Mouse (Mus musculus) forebrain, embryonic 10.5 days (tissue): Measurements from ENCODE around the gene Zscan26. TPM values are rescaled to one million over a fixed set of nuclear protein-coding genes. Genes with fewer than 3 reads are reported as not detected.
A peak's percentile ranks its signal among the peaks of the same experiment; 100 is the strongest.

Experiments
- DNase-seq: peaks from one replicate; pipeline ENCODE4 v3.0.0-alpha.2; 2017; ENCODE audit warnings: low spot score; ENCODE audit errors: extremely low spot score
- H3K27ac ChIP-seq: fragments of 300-500 bp; sonication (generic); 2 replicates; pipeline ENCODE4 v1.5.1; 2016; ENCODE audit warnings: mild to moderate bottlenecking
- H3K27me3 ChIP-seq: fragments of 300-500 bp; sonication (generic); 2 replicates; pipeline ENCODE4 v1.6.1; 2016; ENCODE audit warnings: mild to moderate bottlenecking; ENCODE audit not compliant: poor library complexity, severe bottlenecking
- H3K36me3 ChIP-seq: fragments of 300-500 bp; sonication (generic); replicated peaks from 2 replicates; pipeline ENCODE4 v1.6.1; 2016; ENCODE audit warnings: mild to moderate bottlenecking, moderate library complexity
- H3K4me1 ChIP-seq: fragments of 300-500 bp; sonication (generic); 2 replicates; pipeline ENCODE4 v1.6.1; 2016
- H3K4me3 ChIP-seq: fragments of 300-500 bp; sonication (generic); 2 replicates; pipeline ENCODE4 v1.5.1; 2016; ENCODE audit warnings: mild to moderate bottlenecking, moderate library complexity
- H3K9me3 ChIP-seq: fragments of 300-500 bp; sonication (generic); 2 replicates; pipeline ENCODE4 v1.6.1; 2016; ENCODE audit warnings: mild to moderate bottlenecking, moderate library complexity
- WGBS: fragments of 180-500 bp; shearing (Covaris S2); methylation state at CpG from one replicate; pipeline ENCODE4 v1.1.7; 2016; 5-methylcytosine and 5-hydroxymethylcytosine counted together
- polyA plus RNA-seq: library from polyadenylated mRNA; unstranded; fragments of >200 nt; fragmentation: Nextera tagmentation; extraction: Ambion mirVana; gene quantifications from 2 replicates; pipeline ENCODE4 v1.2.1, GENCODE M21; 2016

Zscan26 gene
- polyA plus RNA-seq, 1 experiment from 2014 or later, result 22.8 TPM

DNA sequence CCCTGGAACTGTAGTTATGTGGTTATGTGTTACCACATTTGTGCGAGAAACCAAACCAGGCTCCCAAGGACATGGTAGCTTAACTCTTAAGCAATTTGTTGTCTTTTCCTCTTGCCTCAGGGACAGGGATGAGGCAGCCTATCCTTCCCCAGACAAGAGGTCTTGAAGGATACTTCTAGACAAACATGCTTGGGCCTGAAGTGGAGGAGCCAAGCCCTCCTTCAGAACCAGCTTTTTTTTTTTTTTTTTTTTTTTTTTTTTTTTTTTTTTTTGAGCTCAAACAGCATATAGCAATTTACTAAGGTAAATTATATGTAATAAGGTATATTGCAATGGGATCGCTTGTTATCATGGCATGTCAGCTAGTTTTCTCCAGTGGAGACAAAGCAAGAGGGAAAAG lies 37.8 kb downstream of the Zscan26 start:
- Histone ChIP-seq H3K36me3 (no peaks in the 10 kb centered on the region), H3K4me3 (no peak overlapping the region), H3K9me3 (no peaks in the 10 kb centered on the region), H3K27me3 (no peaks in the 10 kb centered on the region), H3K27ac (no peak overlapping the region), H3K4me1 (peaks cover 8% of the 10 kb centered on the region)
- no peak for DNase-seq
- 95% methylated on average over 2 of the region's 2 CpGs for WGBS

GRCm38 (mm10) chr13:21415266-21415665 lies 38.3 kb downstream of the Zscan26 start:
- no peak overlapping the region for H3K27ac ChIP-seq
- 0 out of 2 replicates have a peak, but pooled peaks cover 2% of the 10 kb centered on the region for H3K27me3 ChIP-seq
- H3K4me1 ChIP-seq, result peaks cover 8% of the 10 kb centered on the region
- H3K9me3 ChIP-seq, result no peaks in the 10 kb centered on the region
- WGBS, result 83% methylated on average over 4 of the region's 4 CpGs
- no peak overlapping the region for H3K4me3 ChIP-seq
- no peak for DNase-seq
- no peaks in the 10 kb centered on the region for H3K36me3 ChIP-seq

DNA sequence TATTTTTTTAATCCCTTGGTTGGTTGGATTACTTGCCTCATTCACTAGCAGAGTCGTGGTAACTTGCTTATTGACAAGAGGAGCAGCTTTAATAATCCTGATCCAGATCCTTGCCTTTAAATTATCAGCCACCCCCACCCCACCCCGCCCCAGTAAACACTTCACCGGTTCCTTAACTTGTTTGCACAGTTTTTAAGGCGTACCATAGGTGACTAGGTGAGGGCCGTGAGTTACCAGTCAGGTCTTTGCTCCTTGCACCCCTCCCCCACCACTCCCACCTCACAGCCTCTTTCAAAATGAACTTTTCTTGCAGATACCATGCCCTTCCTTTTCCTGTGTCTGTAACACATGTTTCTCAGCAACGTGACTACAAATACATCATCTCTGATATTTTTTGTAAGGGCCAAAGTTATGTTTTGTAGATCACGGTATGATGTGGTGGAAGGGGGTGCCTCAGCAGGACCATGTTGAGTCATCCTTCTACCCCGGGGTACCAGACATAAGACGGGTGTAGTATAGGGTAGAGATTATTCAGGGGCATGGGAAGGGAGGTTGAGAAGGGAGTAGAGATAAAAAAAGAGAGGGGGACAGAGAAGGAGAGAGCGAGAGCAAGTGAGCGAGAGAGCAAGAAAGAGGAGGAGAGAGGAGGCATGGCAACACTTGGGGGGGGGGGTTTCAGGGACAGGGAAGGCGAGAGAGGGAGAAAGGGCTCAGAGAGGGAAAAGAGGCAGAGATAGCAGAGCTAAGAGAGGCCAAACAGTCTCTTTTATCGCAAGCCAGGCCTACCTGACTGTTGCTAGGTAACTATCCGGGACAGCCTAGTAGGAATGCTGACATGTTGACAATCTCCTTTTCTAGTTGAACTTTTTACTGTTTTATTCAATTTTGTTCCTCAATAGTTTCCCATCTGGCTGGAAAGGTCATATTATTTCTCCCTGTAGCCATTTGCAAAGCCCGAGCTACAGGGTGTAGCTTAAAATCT lies 39.0 kb downstream of the Zscan26 start:
- WGBS, result 76% methylated on average over 15 of the region's 15 CpGs

GRCm38 (mm10) chr13:21408805-21409459 lies 44.6 kb downstream of the Zscan26 start:
- no peaks in the 10 kb centered on the region for H3K36me3 ChIP-seq
- H3K4me1 ChIP-seq, result peaks cover 14% of the 10 kb centered on the region
- H3K27ac ChIP-seq, result peak overlapping the region; percentile 87
- H3K9me3 ChIP-seq, result no peaks in the 10 kb centered on the region
- H3K4me3 ChIP-seq, result peak overlapping the region; percentile 60
- peaks cover 10% of the 10 kb centered on the region; the same call in 1 of the 2 replicates for H3K27me3 ChIP-seq
- 54% methylated on average over 11 of the region's 11 CpGs for WGBS
- no peak for DNase-seq

More for the DNA sequence above, 39.0 kb downstream of the Zscan26 start:
- no peak overlapping the region for H3K4me3 ChIP-seq
- no peak overlapping the region for H3K27ac ChIP-seq
- peaks cover 8% of the 10 kb centered on the region for H3K4me1 ChIP-seq
- H3K36me3 ChIP-seq, result no peaks in the 10 kb centered on the region
- H3K27me3 ChIP-seq, result 0 out of 2 replicates have a peak, but pooled peaks cover 7% of the 10 kb centered on the region
- no peak for DNase-seq
- no peaks in the 10 kb centered on the region for H3K9me3 ChIP-seq

DNA sequence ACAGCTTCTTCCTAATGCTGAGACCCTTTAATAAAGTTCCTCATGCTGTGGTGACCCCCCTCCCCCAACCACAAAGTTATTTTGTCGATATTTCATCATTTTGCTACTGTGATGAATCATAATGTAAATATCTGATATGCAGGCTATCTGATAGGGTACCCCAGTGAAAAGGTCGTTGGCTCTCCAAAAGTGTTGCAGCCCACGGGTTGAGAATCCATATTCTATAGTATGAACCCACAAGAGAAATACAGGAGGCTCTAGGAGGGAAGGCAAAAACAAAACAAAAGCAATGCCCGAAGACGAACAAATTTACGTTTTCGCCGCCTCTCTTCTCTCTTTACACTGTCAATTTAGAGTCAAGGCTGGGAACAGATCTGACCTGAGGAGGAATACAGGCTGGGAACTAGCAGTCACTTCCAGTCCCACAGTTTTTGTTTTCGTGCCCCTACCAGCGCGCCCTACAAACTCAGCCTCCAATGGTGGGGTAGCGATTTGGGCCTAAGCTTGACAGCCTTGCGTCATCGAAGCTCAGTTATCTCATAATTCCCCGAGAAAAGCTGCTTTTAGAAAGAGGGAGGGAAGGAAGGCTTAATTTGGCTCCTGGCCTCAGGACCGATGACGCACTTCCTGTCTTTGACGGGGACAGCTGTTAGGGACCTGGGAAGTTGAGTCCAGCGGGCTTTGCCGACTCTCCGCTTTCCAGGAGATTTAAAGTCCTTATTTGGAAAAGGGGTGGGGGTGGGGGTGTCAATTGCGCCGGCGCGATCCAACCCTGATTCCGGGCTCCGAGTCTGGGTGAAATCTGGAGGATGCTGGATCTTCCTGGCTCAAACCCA lies 45.3 kb downstream of the Zscan26 start:
- peaks cover 10% of the 10 kb centered on the region; the same call in 1 of the 2 replicates for H3K27me3 ChIP-seq
- 4% methylated on average over 27 of the region's 27 CpGs for WGBS
- peak; percentile 77 for DNase-seq
- H3K36me3 ChIP-seq, result no peaks in the 10 kb centered on the region
- H3K4me3 ChIP-seq, result peak overlapping the region; percentile 60
- H3K9me3 ChIP-seq, result no peaks in the 10 kb centered on the region
- H3K27ac ChIP-seq, result peak overlapping the region; percentile 87
- peaks cover 14% of the 10 kb centered on the region for H3K4me1 ChIP-seq

DNA sequence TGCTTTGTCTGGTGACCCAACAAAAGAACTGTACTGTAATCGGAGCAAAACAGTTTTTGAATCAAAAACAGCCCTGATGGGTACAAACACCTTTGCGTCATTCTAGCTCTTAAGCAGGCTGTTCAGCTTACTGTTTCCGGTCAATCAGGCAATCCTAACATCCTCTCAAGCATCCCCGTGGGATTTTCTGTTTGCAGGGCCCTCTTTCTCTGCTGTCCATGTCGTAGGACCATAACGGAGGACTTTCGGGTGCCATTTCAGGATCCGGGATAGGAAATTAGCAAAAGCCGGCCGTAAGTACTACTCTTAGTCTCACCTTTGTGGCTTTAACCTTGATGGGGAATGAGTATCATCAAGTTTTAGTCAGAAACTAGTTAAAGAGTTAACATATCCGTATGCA lies 46.2 kb downstream of the Zscan26 start:
- Histone ChIP-seq H3K4me1 (peaks cover 17% of the 10 kb centered on the region), H3K4me3 (0 out of 2 replicates have a peak overlapping the region, but pooled peaks have one; percentile 60), H3K27ac (no peak overlapping the region), H3K9me3 (no peaks in the 10 kb centered on the region), H3K36me3 (no peaks in the 10 kb centered on the region), H3K27me3 (peaks cover 10% of the 10 kb centered on the region; the same call in 1 of the 2 replicates)
- DNase-seq, result no peak
- WGBS, result 82% methylated on average over 11 of the region's 11 CpGs

DNA sequence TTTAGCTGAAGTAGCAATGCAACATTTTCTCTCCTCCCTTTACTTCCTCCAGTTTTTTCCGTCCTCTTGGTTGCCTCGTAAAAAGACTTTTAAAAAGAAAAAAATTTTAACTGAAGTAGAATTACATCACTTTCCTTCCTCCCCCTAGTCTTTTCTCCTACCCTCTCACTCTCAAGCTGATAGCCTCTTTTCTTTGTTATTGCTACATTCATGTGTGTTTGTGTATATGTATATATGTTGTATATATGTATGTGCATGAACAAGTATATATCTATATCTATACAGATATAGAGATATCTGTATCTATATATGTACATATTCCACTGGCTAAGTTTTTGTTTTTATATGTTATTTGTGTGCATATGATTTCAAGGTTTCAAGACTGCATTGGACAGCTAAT lies 50.7 kb downstream of the Zscan26 start:
- DNase-seq, result no peak
- Histone ChIP-seq H3K27ac (peak overlapping the region; percentile 94), H3K27me3 (peaks cover 3% of the 10 kb centered on the region; the same call in 1 of the 2 replicates), H3K36me3 (peaks cover 24% of the 10 kb centered on the region), H3K9me3 (no peaks in the 10 kb centered on the region), H3K4me3 (peak overlapping the region; percentile 87), H3K4me1 (peaks cover 19% of the 10 kb centered on the region)
- 0% methylated on average over 2 of the region's 2 CpGs for WGBS

DNA sequence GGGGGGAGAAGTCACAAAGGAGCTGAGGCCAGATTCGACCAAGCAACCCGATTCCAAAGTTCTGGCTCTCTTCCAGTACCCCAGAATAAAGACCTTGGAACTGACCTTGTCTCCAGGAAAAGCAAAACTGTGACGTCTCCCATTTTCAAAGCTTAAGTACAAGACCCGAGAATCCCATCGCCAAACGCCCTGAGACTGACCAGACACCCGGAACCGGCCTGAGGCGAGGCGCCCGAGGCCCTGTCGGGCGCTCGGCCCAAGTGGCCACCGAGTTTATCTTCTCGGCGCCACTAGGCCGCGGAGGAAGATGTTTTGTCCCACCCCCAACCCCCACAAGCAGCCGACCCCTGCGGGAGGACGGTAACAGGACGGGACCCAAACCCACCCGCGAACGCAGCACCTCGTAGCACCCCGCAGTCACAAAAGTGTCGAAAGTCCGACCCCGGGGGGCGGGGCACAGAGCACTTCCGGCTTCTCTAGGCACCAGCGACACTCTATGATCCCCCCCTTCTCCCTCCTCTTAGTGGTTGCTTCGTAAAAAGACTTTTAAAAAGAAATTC lies 51.2 kb downstream of the Zscan26 start, which contains the start of gene Zkscan3:
Gene Zkscan3, minus strand, starts transcription at position 469 of the 560 bp plus-strand sequence.
- Histone ChIP-seq H3K36me3 (peaks cover 26% of the 10 kb centered on the region), H3K27ac (peak within 1 kb of the TSS; percentile 94), H3K4me3 (peak within 1 kb of the TSS; percentile 87), H3K27me3 (peaks cover 3% of the 10 kb centered on the region; the same call in 1 of the 2 replicates), H3K4me1 (peaks cover 16% of the 10 kb centered on the region), H3K9me3 (no peaks in the 10 kb centered on the region)
- under 1% methylated on average over 35 of the region's 35 CpGs for WGBS
- peak; percentile 83 for DNase-seq

GRCm38 (mm10) chr13:21401636-21402286 lies 51.8 kb downstream of the Zscan26 start:
- WGBS, result 14% methylated on average over 12 of the region's 12 CpGs
- no peak for DNase-seq
- Histone ChIP-seq H3K36me3 (peaks cover 30% of the 10 kb centered on the region), H3K4me1 (peaks cover 16% of the 10 kb centered on the region), H3K9me3 (no peaks in the 10 kb centered on the region), H3K4me3 (peak overlapping the region; percentile 87), H3K27me3 (peaks cover 3% of the 10 kb centered on the region; the same call in 1 of the 2 replicates), H3K27ac (peak overlapping the region; percentile 94)

DNA sequence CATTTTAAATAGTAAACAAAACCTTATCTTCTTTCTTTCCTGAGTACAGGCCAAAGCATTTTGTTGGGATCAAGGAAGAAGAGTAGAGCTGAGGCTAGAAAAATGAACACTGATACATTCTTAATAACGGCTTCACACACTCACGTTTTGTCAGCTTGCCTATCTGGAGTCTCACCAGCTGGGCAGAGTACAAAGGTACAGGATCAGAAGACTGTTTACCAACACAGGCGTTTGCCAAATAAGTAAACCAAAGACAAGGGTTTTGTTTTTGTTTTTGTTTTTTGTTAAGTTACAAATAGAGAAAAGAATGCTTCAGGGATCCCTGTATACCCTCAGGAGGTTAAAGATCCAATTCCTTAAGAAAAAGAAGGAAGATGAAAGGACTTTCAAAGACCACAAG lies 52.4 kb downstream of the Zscan26 start:
- DNase-seq, result no peak
- Histone ChIP-seq H3K4me3 (peak overlapping the region; percentile 87), H3K27ac (no peak overlapping the region), H3K9me3 (no peaks in the 10 kb centered on the region), H3K27me3 (peaks cover 3% of the 10 kb centered on the region; the same call in 1 of the 2 replicates), H3K4me1 (peaks cover 16% of the 10 kb centered on the region), H3K36me3 (peaks cover 36% of the 10 kb centered on the region)
- 88% methylated on average over 3 of the region's 3 CpGs for WGBS

DNA sequence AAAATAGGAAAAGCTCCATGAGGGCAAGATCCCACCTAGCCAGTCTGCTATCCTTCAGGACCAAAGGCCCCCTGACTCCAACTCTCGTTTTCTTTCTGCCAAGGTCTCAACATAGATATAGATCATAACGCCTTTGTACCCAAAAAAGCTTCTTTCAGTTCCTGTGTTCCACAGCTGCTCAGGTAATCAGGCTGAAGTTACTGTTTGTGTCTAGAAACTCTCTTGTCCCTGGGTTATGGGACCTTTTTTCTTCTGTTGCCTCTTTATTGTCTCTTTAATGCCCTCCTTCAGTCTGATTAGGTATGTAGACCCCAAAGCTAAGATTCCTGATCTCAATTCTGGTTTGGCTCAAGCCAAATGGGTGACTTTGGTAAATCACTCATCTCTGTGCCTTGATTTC lies 56.0 kb downstream of the Zscan26 start:
- 88% methylated on average over 2 of the region's 2 CpGs for WGBS
- Histone ChIP-seq H3K27me3 (no peaks in the 10 kb centered on the region), H3K9me3 (no peaks in the 10 kb centered on the region; the same call in 1 of the 2 replicates), H3K27ac (no peak overlapping the region), H3K4me1 (peaks cover 13% of the 10 kb centered on the region), H3K4me3 (no peak overlapping the region), H3K36me3 (peaks cover 72% of the 10 kb centered on the region)
- DNase-seq, result no peak
